Mouse (Mus musculus): ENCODE measurements around the gene Wfdc5.

DNA sequence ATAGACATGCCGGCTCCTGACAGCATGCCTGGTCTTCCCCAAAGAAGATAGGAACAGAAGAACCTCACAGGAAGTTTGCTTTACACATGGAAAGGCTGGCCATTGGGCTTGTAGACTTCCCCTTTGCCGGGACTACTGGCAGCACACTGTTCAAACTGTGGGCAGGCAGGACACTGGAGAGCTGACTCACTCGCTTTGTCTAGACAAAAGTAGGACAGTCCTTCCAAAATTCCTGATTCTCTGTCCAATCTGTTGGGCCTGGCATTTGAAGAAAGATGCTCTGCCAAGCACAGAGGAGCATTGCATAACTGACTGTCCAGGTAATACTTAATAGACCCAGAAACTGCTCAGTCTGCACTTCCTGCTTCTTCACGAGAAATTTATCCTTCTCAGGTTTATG lies 24.1 kb upstream of the Wfdc5 start:
- TF ChIP-seq GATA1 (IDR thresholded peaks at IDR 0.05; ENCODE audit: borderline replicate concordance, low read length) (no peak), FLI1 (IDR thresholded peaks at IDR 0.05; ENCODE audit: low read length) (no peak)
